Mouse (Mus musculus) heart, postnatal 0 days (tissue): Measurements from ENCODE around the gene Plscr1.

ENCODE experiments used
- CTCF ChIP-seq: IDR thresholded peaks from 2 replicates; pipeline ENCODE4 v1.5.1; 2016; ENCODE audit warnings: antibody characterized with exemption, control low read depth, low read depth
- EP300 ChIP-seq: IDR thresholded peaks from 2 replicates; pipeline ENCODE4 v1.6.1; 2016; ENCODE audit warnings: antibody characterized with exemption, low read depth

- TF ChIP-seq CTCF (no peak), EP300 (no peak)
Measured at GRCm38 (mm10) chr9:92234901-92235458, 14.6 kb upstream of the Plscr1 start.
